In the genomic region with DNA sequence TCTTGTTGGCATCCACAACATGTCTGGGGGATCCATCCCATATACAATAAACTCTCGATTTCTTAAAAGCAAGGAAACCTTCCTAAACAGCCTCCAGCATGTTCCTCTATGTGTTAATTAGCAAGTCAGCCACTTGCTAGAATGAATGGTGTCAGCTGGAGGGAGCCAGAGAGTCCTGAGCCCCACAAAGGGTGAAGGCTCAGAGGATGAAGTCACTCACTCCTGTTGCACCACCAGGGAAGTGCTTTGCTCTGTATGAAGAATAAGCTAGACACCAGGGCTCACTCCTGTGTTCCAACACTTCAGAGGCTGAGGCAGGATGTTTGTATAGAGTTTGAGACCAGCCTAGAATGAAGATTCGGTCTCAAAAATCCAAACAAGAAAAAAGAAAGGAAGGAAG, we compare ENCODE assay signal across 10 mouse cellular contexts. TPM values are rescaled to one million over a fixed set of nuclear protein-coding genes. Genes with fewer than 3 reads are reported as not detected.
DNase-seq lines count a peak whose midpoint lies in the region; ATAC-seq and TF ChIP-seq lines count a peak whose summit lies in the region.
"Had no signal": no experiment of that assay in that cellular context is flagged by ENCODE, and none has a peak within 500 bp of the region (broad histone marks: within the 10 kb centered on the region; RNA-seq: fewer than 3 reads in every experiment).

No protein-coding gene starts in this region.

- no peak overlapping the region for H3K9ac ChIP-seq in intestine, embryonic 16.5 days (ENCODE audit: low read depth, low read length)

- 59% methylated on average over 2 of the region's 2 CpGs for WGBS in intestine, embryonic 16.5 days

- no peak overlapping the region for H3K4me2 ChIP-seq in intestine, embryonic 16.5 days (ENCODE audit: low read depth, low read length)

- no peak overlapping the region for H3K27ac ChIP-seq in intestine, embryonic 16.5 days (ENCODE audit: low read length)
- H3K27ac ChIP-seq: macrophage had no signal

- TF ChIP-seq CTCF in Patski (IDR thresholded peaks at IDR 0.05): no peak

- H3K36me3 ChIP-seq in intestine, embryonic 16.5 days (ENCODE audit: control insufficient read depth, insufficient read depth, low read length): no peaks in the 10 kb centered on the region

- POLR2A ChIA-PET in Patski (lab: Charles Lee): no interaction called here

- intact Hi-C loops in gastrocnemius, postnatal 36 days (cut with DNase I): loop anchor here (2.0 kb wide), 1 partner anchor 53 kb away; no protein-coding TSS in a partner anchor

- peaks cover 14% of the 10 kb centered on the region for H3K4me1 ChIP-seq in intestine, embryonic 16.5 days (ENCODE audit: control insufficient read depth, insufficient read depth, low read length)

- no peak overlapping the region for H3K4me3 ChIP-seq in intestine, embryonic 16.5 days (ENCODE audit: low read length)

- CTCF ChIA-PET in Patski (lab: Charles Lee): interaction anchor here (0.6 to 2.3 kb wide), 9 partner anchors 24 to 94 kb away, joined by 3 to 7 read pairs (median 3); no protein-coding TSS in a partner anchor

- ATAC-seq in Patski: peak; percentile 24
- ATAC-seq in intestine, embryonic 16.5 days: no peak

- H3K9me3 ChIP-seq in intestine, embryonic 16.5 days (ENCODE audit: control insufficient read depth, low read length): no peaks in the 10 kb centered on the region

- in situ Hi-C loops in Patski (cut with MboI; ENCODE audit: low pct_unique_long_range_greater_than_20kb): no loop called here

- H3K27me3 ChIP-seq in Patski: no peaks in the 10 kb centered on the region
- H3K27me3 ChIP-seq in intestine, embryonic 16.5 days (replicated peaks; ENCODE audit: control insufficient read depth, insufficient read depth, low read length): no peaks in the 10 kb centered on the region

- peak; percentile 35 for DNase-seq in gastrocnemius, adult 18-20 months (ENCODE audit: low spot score)
- no peak for DNase-seq in gastrocnemius, postnatal 36 days
- DNase-seq in 3T3-L1 (ENCODE audit: low read depth, low spot score) (peak; percentile 69), Patski (ENCODE audit: low read depth, low spot score) (no peak)
- DNase-seq in kidney, postnatal 14 days: peak; percentile 47
- DNase-seq in right cerebral cortex, adult 18-20 months: no peak
- DNase-seq in spleen, postnatal 14 days (ENCODE audit: low spot score in 2 of 2): no peak
- DNase-seq: gastrocnemius, postnatal 10 days had no signal

RNA-seq across cellular contexts. Expression of gene Atp11a, which starts 1.5 kb away (rescaled TPM):
- 10 to 100 TPM; 24.9 to 25.3 TPM for total RNA-seq in gastrocnemius, adult 18-20 months (2021)
- 10 to 100 TPM; 24.3 to 27.0 TPM for total RNA-seq in gastrocnemius, postnatal 36 days (2021)
- polyA plus RNA-seq in Patski (2021): 139 TPM
- polyA plus RNA-seq in intestine, embryonic 16.5 days (2015; fragmentation: Nextera tagmentation; extraction: Ambion mirVana): 9.0 and 11.2 TPM in 2 replicates

Comparison
In these comparisons a context has a peak if more than half of its experiments do, and no peak if none do; other contexts are left out.
1. DNase-seq: peak in gastrocnemius, adult 18-20 months (single experiment), 3T3-L1 (single experiment) and kidney, postnatal 14 days (single experiment); none in gastrocnemius, postnatal 36 days (0 of 2), Patski (single experiment), right cerebral cortex, adult 18-20 months (single experiment) and spleen, postnatal 14 days (0 of 2).